Mouse (Mus musculus): ENCODE measurements around the gene Muc4. TPM values are rescaled to one million over a fixed set of nuclear protein-coding genes. Genes with fewer than 3 reads are reported as not detected.

Gene Muc4
- polyA plus RNA-seq (2014; fragmentation: Nextera tagmentation; extraction: Ambion mirVana) = not detected in 2 replicates

DNA sequence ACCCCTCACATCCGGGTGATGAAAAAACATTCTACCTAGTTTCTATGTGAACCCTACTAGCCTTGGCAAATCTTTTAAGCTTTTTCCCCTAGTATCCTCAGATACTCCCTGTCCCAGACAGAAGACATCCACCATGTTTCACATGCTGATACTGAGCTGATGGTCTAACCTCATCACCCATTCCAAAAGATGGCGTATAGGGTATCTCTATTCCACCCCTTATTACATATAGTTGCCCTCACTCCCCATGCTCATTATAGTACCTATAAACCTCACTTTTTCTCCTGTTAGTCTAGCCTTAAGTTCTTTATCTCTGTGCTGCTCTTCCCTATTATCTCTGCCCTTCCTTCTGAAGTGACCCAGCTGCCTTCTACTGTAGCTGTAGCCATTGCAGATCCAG, at the start of gene Muc4:
Gene Muc4 (plus strand): TSS at position 301 of the 400 bp plus-strand sequence.
- DNase-seq (ENCODE audit: low spot score) (no peak), ATAC-seq (no peak)
- H3K27me3 ChIP-seq (replicated peaks; ENCODE audit: control insufficient read depth, insufficient read depth, low read length) = no peaks in the 10 kb centered on the region
- 93% methylated on average over 2 of the region's 2 CpGs for WGBS
- H3K4me3 ChIP-seq (ENCODE audit: low read depth, low read length) = no peak within 1 kb of the TSS
- no peak within 1 kb of the TSS for H3K27ac ChIP-seq (ENCODE audit: low read depth, low read length)
- no peaks in the 10 kb centered on the region for H3K4me1 ChIP-seq (ENCODE audit: control insufficient read depth, insufficient read depth, low read length)
- no peaks in the 10 kb centered on the region for H3K36me3 ChIP-seq (ENCODE audit: control insufficient read depth, insufficient read depth, low read length)
- H3K9me3 ChIP-seq (replicated peaks; ENCODE audit: control insufficient read depth, low read length) = no peaks in the 10 kb centered on the region
- no peak within 1 kb of the TSS for H3K4me2 ChIP-seq (ENCODE audit: low read length)
- no peak within 1 kb of the TSS for H3K9ac ChIP-seq (ENCODE audit: low read length)

DNA sequence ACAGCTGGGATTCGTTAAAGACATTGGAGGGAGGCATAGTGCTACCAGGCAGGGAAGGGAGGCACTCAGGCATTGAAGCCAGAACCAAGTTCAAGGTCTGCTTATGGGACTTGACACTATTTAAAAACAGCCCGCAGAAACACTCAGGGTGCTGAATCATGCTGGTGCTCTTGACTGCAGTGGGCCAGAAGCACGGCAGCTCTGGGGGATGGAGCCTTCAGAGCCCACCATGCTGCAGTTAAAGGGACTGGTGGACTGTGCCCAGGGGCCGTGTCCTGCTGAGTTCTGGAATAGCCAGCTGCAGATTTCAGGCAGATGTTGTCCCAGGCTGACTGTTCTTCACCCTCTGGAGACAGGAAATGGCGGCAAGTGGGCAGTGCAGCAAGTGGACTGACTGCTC, 49.7 kb upstream of the Muc4 start:
- no peaks in the 10 kb centered on the region for H3K9me3 ChIP-seq (replicated peaks; ENCODE audit: control insufficient read depth, low read length)
- no peak overlapping the region for H3K4me3 ChIP-seq (ENCODE audit: low read depth, low read length)
- DNase-seq (ENCODE audit: low spot score) (no peak), ATAC-seq (no peak)
- H3K27me3 ChIP-seq (replicated peaks; ENCODE audit: control insufficient read depth, insufficient read depth, low read length) = no peaks in the 10 kb centered on the region
- no peaks in the 10 kb centered on the region for H3K4me1 ChIP-seq (ENCODE audit: control insufficient read depth, insufficient read depth, low read length)
- no peak overlapping the region for H3K9ac ChIP-seq (ENCODE audit: low read length)
- H3K27ac ChIP-seq (ENCODE audit: low read depth, low read length) = no peak overlapping the region
- WGBS = 73% methylated on average over 5 of the region's 5 CpGs
- no peak overlapping the region for H3K4me2 ChIP-seq (ENCODE audit: low read length)
- H3K36me3 ChIP-seq (ENCODE audit: control insufficient read depth, insufficient read depth, low read length) = peaks cover 17% of the 10 kb centered on the region

DNA sequence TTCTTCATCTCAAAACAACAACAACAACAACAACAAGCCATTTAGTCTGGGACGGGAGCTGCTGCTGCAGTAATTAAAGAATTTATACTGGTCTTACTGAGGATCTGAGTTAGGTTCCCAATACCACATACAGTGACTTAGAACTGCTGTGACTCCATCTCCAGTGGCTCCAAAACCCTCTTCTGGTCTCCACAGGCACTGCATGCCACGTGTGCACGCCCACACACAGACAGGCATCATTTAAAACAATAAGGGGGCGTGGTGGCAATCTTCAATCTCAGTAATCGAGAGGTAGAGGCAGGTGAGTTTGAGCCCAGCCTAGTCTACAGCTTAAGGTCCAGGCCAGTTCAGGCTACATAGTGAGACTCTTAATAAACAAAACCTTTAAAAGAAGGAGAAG, 48.5 kb upstream of the Muc4 start:
- Histone ChIP-seq H3K36me3 (ENCODE audit: control insufficient read depth, insufficient read depth, low read length) (peaks cover 9% of the 10 kb centered on the region), H3K4me3 (ENCODE audit: low read depth, low read length) (no peak overlapping the region), H3K9me3 (replicated peaks; ENCODE audit: control insufficient read depth, low read length) (no peaks in the 10 kb centered on the region), H3K9ac (ENCODE audit: low read length) (no peak overlapping the region), H3K4me1 (ENCODE audit: control insufficient read depth, insufficient read depth, low read length) (no peaks in the 10 kb centered on the region), H3K27ac (ENCODE audit: low read depth, low read length) (no peak overlapping the region), H3K4me2 (ENCODE audit: low read length) (no peak overlapping the region), H3K27me3 (replicated peaks; ENCODE audit: control insufficient read depth, insufficient read depth, low read length) (no peaks in the 10 kb centered on the region)
- WGBS = 69% methylated on average over 5 of the region's 5 CpGs
- DNase-seq (ENCODE audit: low spot score) (no peak), ATAC-seq (no peak)

DNA sequence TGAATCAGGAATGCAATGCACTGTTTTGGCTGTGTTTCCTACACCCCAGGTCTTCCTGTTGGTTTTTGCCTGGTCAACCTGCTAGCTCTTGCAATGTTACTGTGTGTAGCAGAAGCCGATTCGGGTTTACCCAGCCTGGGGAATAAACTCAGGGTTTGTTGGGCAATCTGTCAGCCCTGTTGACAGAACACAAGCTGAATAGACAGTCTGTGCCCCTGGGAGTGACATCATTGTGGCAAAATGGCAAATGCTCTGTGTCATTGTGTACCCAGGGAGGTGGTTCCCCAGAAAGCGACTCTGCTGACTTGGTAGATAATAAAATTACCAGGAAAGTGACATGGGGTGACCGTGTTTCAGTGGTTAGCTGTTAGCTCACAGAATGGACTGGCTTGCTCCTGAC, 46.9 kb upstream of the Muc4 start:
- Histone ChIP-seq H3K4me2 (ENCODE audit: low read length) (no peak overlapping the region), H3K27ac (ENCODE audit: low read depth, low read length) (no peak overlapping the region), H3K4me3 (ENCODE audit: low read depth, low read length) (no peak overlapping the region), H3K36me3 (ENCODE audit: control insufficient read depth, insufficient read depth, low read length) (no peaks in the 10 kb centered on the region), H3K4me1 (ENCODE audit: control insufficient read depth, insufficient read depth, low read length) (no peaks in the 10 kb centered on the region), H3K27me3 (replicated peaks; ENCODE audit: control insufficient read depth, insufficient read depth, low read length) (no peaks in the 10 kb centered on the region), H3K9me3 (replicated peaks; ENCODE audit: control insufficient read depth, low read length) (no peaks in the 10 kb centered on the region), H3K9ac (ENCODE audit: low read length) (no peak overlapping the region)
- WGBS = 68% methylated on average over 4 of the region's 4 CpGs
- DNase-seq (ENCODE audit: low spot score) (no peak), ATAC-seq (no peak)

DNA sequence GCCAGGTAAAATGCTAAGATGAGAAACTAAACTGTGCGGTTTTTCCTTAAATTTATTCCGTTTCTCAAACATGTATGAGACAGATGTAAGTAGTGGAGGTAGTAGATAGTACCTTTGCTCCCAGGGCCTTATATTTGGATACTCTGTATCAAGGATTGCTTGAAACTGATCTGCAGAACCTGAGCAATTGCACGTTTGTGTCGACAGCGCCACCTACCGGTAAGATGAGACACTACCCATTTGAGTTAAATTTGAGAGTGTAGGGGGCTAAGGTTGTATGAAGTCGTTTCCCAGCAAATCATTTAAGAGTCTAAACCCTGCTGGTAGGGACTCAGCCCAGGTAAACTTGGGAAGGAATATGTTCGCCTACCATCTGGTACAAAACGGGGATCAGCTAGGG, 46.2 kb upstream of the Muc4 start:
- Histone ChIP-seq H3K4me3 (ENCODE audit: low read depth, low read length) (no peak overlapping the region), H3K4me1 (ENCODE audit: control insufficient read depth, insufficient read depth, low read length) (no peaks in the 10 kb centered on the region), H3K9me3 (replicated peaks; ENCODE audit: control insufficient read depth, low read length) (no peaks in the 10 kb centered on the region), H3K27ac (ENCODE audit: low read depth, low read length) (no peak overlapping the region), H3K27me3 (replicated peaks; ENCODE audit: control insufficient read depth, insufficient read depth, low read length) (no peaks in the 10 kb centered on the region), H3K4me2 (ENCODE audit: low read length) (no peak overlapping the region), H3K36me3 (ENCODE audit: control insufficient read depth, insufficient read depth, low read length) (no peaks in the 10 kb centered on the region), H3K9ac (ENCODE audit: low read length) (no peak overlapping the region)
- ATAC-seq (0 out of 2 replicates have a peak, but pooled peaks have one; percentile 42), DNase-seq (ENCODE audit: low spot score) (peak; percentile 87)
- 5% methylated on average over 9 of the region's 9 CpGs for WGBS

DNA sequence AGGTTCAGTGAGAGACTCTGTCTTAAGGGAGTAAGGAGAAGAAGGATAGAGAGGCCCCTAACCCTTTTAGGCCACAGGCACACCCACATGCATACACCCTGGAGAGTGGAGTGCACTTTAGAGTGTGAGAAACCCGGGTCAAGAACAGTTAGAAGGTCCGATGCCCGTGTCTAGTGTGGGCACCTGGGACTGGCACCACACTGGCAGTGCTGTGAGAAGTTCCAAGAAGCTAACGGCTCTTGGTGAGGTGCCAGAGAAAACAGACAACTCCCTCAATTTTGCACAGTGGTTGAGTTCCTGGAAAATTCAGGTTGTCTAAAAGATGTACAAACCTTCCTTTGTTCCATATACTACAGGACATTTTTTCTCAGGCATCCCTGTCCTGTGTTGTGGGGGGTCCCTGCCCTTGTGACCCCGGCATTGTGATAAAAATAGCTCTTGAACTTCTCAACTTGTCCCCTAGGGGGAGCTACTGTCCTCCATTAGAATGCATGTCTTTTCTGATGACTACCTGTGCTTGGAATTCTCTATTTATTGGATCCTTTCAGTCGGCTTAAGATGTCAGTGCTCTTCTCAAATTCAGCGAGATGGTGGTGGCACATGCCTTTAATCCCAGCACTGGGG, 38.7 kb upstream of the Muc4 start:
- DNase-seq (ENCODE audit: low spot score) = peak; percentile 31
- no peaks in the 10 kb centered on the region for H3K36me3 ChIP-seq (ENCODE audit: control insufficient read depth, insufficient read depth, low read length)
- H3K27me3 ChIP-seq (replicated peaks; ENCODE audit: control insufficient read depth, insufficient read depth, low read length) = no peaks in the 10 kb centered on the region
- H3K4me3 ChIP-seq (ENCODE audit: low read depth, low read length) = no peak overlapping the region
- no peak overlapping the region for H3K4me2 ChIP-seq (ENCODE audit: low read length)
- H3K27ac ChIP-seq (ENCODE audit: low read depth, low read length) = no peak overlapping the region
- WGBS = 47% methylated on average over 7 of the region's 7 CpGs
- H3K9ac ChIP-seq (ENCODE audit: low read length) = no peak overlapping the region
- no peak for ATAC-seq
- no peaks in the 10 kb centered on the region for H3K4me1 ChIP-seq (ENCODE audit: control insufficient read depth, insufficient read depth, low read length)
- no peaks in the 10 kb centered on the region for H3K9me3 ChIP-seq (replicated peaks; ENCODE audit: control insufficient read depth, low read length)

DNA sequence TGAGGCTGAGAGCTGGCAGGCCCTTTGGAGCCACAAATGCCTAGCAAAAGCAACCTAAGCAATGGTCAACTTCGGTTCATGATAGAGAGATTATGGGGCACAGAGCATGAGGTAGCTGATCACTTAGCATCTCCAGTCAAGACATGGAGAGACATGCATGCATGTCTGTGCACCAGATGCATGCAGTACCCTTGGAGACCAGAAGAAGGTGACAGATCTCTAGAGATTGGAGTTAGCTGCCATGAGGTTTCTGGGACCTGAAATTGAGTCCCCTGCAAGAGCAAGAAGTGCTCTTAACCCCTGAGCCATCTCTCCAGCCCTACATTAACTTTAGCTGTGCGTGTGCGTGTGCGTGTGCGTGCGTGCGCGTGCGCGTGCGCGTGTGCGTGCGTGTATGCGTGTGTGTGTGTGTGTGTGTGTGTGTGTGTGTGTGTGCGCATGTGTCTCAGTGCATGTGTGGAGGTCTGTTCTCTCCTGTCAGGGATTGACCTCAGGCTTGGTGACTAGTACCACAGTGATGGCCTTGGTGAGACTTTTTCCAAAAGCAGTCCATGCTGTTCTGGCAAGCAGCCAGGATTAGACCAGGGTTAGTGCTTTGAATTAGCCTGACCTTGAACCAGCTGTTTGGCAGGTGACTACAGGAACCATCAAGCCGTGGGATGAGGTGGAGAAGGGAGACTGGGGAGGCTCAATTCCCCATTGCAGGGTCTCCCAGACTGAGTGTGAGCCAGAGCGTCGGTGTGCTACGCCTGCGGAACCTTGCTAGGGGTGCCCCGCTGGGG, 37.8 kb upstream of the Muc4 start:
- no peak for ATAC-seq
- H3K27ac ChIP-seq (ENCODE audit: low read depth, low read length) = no peak overlapping the region
- H3K4me1 ChIP-seq (ENCODE audit: control insufficient read depth, insufficient read depth, low read length) = no peaks in the 10 kb centered on the region
- H3K27me3 ChIP-seq (replicated peaks; ENCODE audit: control insufficient read depth, insufficient read depth, low read length) = no peaks in the 10 kb centered on the region
- no peak overlapping the region for H3K4me3 ChIP-seq (ENCODE audit: low read depth, low read length)
- H3K9ac ChIP-seq (ENCODE audit: low read length) = no peak overlapping the region
- H3K36me3 ChIP-seq (ENCODE audit: control insufficient read depth, insufficient read depth, low read length) = no peaks in the 10 kb centered on the region
- WGBS = 87% methylated on average over 22 of the region's 22 CpGs
- no peak for DNase-seq (ENCODE audit: low spot score)
- H3K9me3 ChIP-seq (replicated peaks; ENCODE audit: control insufficient read depth, low read length) = no peaks in the 10 kb centered on the region
- H3K4me2 ChIP-seq (ENCODE audit: low read length) = no peak overlapping the region

DNA sequence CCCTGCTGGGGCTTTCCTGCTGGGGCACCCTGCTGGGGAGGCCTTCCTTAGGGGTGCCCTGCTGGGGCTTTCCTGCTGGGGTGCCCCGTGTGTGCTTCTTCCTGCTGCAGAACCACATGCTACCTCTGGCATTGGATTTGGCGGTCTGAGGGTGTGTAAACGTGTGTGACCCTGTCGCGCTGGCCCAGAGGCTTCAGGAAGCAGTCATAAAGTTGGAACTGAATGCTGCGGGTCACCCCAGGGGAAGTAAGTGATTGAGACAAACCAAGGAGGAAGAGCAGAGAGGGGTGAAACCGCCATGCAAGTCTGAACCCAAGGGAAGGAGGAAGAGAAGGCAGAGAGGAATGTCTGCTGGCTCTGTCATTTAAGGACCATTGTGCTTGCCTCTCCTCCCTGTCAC, 37.1 kb upstream of the Muc4 start:
- ATAC-seq (no peak), DNase-seq (ENCODE audit: low spot score) (no peak)
- Histone ChIP-seq H3K27me3 (replicated peaks; ENCODE audit: control insufficient read depth, insufficient read depth, low read length) (no peaks in the 10 kb centered on the region), H3K9me3 (replicated peaks; ENCODE audit: control insufficient read depth, low read length) (no peaks in the 10 kb centered on the region), H3K9ac (ENCODE audit: low read length) (no peak overlapping the region), H3K4me1 (ENCODE audit: control insufficient read depth, insufficient read depth, low read length) (no peaks in the 10 kb centered on the region), H3K27ac (ENCODE audit: low read depth, low read length) (no peak overlapping the region), H3K4me2 (ENCODE audit: low read length) (no peak overlapping the region), H3K36me3 (ENCODE audit: control insufficient read depth, insufficient read depth, low read length) (no peaks in the 10 kb centered on the region), H3K4me3 (ENCODE audit: low read depth, low read length) (no peak overlapping the region)
- 29% methylated on average over 7 of the region's 7 CpGs for WGBS

DNA sequence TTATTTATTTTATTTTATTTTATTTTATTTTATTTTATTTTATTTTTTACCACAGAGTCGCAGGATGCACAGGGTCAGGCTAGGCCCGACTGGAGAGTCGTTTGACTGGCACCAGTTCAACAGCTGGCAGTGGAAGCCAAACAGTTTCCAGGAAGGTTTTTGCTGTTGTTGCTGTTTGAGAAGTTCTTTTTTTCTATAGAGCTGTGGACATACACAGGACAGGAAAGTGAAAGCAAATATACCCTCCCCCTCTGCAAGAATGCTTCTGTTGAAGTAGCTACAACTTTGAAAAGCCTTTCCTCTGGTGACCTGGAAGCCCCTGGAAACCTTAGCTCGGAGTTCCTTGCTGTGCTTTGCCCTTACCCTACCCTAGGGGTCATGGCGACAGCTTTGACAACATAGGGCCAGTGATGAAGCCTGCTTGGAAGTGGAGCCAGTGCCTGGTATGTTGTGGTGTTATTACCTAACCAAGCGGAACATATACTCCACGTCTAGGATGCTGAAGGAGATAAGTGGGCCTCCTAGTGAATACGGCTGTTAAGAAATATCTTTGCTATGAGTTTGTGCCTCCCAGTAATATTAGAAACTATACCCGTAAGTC, 32.3 kb upstream of the Muc4 start:
- Histone ChIP-seq H3K4me2 (ENCODE audit: low read length) (no peak overlapping the region), H3K4me3 (ENCODE audit: low read depth, low read length) (no peak overlapping the region), H3K27ac (ENCODE audit: low read depth, low read length) (no peak overlapping the region), H3K4me1 (ENCODE audit: control insufficient read depth, insufficient read depth, low read length) (no peaks in the 10 kb centered on the region), H3K9ac (ENCODE audit: low read length) (no peak overlapping the region), H3K27me3 (replicated peaks; ENCODE audit: control insufficient read depth, insufficient read depth, low read length) (no peaks in the 10 kb centered on the region), H3K9me3 (replicated peaks; ENCODE audit: control insufficient read depth, low read length) (no peaks in the 10 kb centered on the region), H3K36me3 (ENCODE audit: control insufficient read depth, insufficient read depth, low read length) (no peaks in the 10 kb centered on the region)
- DNase-seq (ENCODE audit: low spot score) = no peak
- no peak for ATAC-seq
- 85% methylated on average over 9 of the region's 9 CpGs for WGBS
